In the genomic region with DNA sequence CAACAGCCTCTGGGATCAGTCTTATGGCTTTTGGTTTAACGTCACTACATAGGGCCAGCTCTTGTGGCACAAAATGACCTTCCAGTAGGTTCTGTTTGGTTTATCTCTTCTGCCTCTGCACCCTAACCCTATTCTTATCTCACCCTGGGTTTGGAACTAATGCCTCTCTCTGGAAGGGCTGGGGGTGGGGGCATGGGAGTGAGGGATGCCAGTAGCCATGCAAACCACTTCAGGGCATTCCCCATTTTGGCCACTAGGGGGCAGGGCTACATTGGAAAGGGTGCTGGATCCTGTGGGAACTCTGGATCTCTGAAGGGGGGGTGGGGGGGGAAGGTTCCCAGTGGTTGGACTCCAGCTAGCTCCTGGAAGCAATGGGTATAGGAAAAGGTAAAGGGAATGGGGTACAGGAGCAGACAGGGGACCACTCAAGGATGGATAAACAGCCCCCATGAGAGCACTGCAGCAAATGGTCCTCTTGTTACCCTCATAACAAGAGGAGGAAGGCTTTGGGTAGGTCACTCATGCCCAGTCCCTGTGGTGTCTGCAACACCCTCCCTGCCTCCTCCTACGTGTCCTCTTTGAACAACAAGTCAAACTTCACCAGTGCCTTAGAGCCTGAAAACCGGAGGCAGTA, we compare ENCODE assay signal across 8 mouse cellular contexts. TPM values are rescaled to one million over a fixed set of nuclear protein-coding genes. Genes with fewer than 3 reads are reported as not detected.
DNase-seq lines count a peak whose midpoint lies in the region; ATAC-seq and TF ChIP-seq lines count a peak whose summit lies in the region.

No protein-coding gene starts in this region.

- no peak overlapping the region for H3K4me2 ChIP-seq in limb, embryonic 14.5 days (replicated peaks; ENCODE audit: low read depth, low read length, severe bottlenecking)
- H3K4me2 ChIP-seq in neural tube, embryonic 11.5 days (ENCODE audit: low read depth): no peak overlapping the region

- no peak overlapping the region for H3K4me3 ChIP-seq in limb, embryonic 14.5 days (replicated peaks; ENCODE audit: low read length)
- no peak overlapping the region for H3K4me3 ChIP-seq in neural tube, embryonic 11.5 days (ENCODE audit: low read depth, low read length)

- no peak overlapping the region for H3K27ac ChIP-seq in limb, embryonic 14.5 days (replicated peaks; ENCODE audit: low read depth, low read length)
- no peak overlapping the region for H3K27ac ChIP-seq in neural tube, embryonic 11.5 days (ENCODE audit: low read depth, low read length)

- no peak overlapping the region for H3K9ac ChIP-seq in limb, embryonic 14.5 days (ENCODE audit: low read depth, low read length, severe bottlenecking)
- no peak overlapping the region for H3K9ac ChIP-seq in neural tube, embryonic 11.5 days (ENCODE audit: low read length)

- H3K36me3 ChIP-seq in limb, embryonic 14.5 days (ENCODE audit: control insufficient read depth, insufficient read depth, low read length): peaks cover 68% of the 10 kb centered on the region
- H3K36me3 ChIP-seq in neural tube, embryonic 11.5 days (ENCODE audit: control insufficient read depth, insufficient read depth, low read length): peaks cover 2% of the 10 kb centered on the region; the same call in 1 of the 2 replicates

- intact Hi-C loops in gastrocnemius, postnatal 36 days (cut with DNase I): loop anchor here (1.0 to 2.0 kb wide), 3 partner anchors 79 to 238 kb away; no protein-coding TSS in a partner anchor

- no peak for TF ChIP-seq POLR2A in limb, embryonic 14.5 days (IDR thresholded peaks at IDR 0.05; ENCODE audit: borderline replicate concordance, extremely low read depth, insufficient read depth, insufficient read length)

- no peaks in the 10 kb centered on the region for H3K4me1 ChIP-seq in limb, embryonic 14.5 days (ENCODE audit: control insufficient read depth, insufficient read depth, low read length)
- no peaks in the 10 kb centered on the region for H3K4me1 ChIP-seq in neural tube, embryonic 11.5 days (ENCODE audit: control insufficient read depth, insufficient read depth, low read length)

- DNase-seq in 3T3-L1 (ENCODE audit: low read depth, low spot score): peak; percentile 72
- peak; percentile 73 to 78 for DNase-seq in adrenal gland, adult 18-20 months (ENCODE audit: low spot score in 2 of 2)
- DNase-seq in embryo, embryonic 10 days (ENCODE audit: low spot score): peak; percentile 71
- peak; percentile 66 to 69 for DNase-seq in gastrocnemius, postnatal 36 days
- peak; percentile 58 for DNase-seq in kidney, adult 9 months
- DNase-seq in limb, embryonic 14.5 days (ENCODE audit: low spot score): peak; percentile 51
- DNase-seq in neural tube, embryonic 11.5 days (ENCODE audit: low spot score): peak; percentile 74
- peak; percentile 91 for DNase-seq in testis, postnatal 10 days (ENCODE audit: low spot score)

- 0 out of 2 replicates have a peak, but pooled peaks have one; percentile 26 for ATAC-seq in limb, embryonic 14.5 days (ENCODE audit: low FRiP score, low read depth)
- ATAC-seq in neural tube, embryonic 11.5 days (ENCODE audit: insufficient read depth, low FRiP score, low TSS enrichment): no peak

- H3K9me3 ChIP-seq in limb, embryonic 14.5 days (ENCODE audit: control insufficient read depth, low read length): no peaks in the 10 kb centered on the region
- no peaks in the 10 kb centered on the region for H3K9me3 ChIP-seq in neural tube, embryonic 11.5 days (ENCODE audit: control insufficient read depth, low read length)

- H3K27me3 ChIP-seq in limb, embryonic 14.5 days (ENCODE audit: control insufficient read depth, insufficient read depth, low read length): no peaks in the 10 kb centered on the region
- H3K27me3 ChIP-seq in neural tube, embryonic 11.5 days (ENCODE audit: control insufficient read depth, insufficient read depth, low read length): no peaks in the 10 kb centered on the region

- 80% methylated on average over 3 of the region's 3 CpGs for WGBS in limb, embryonic 14.5 days
- WGBS in neural tube, embryonic 11.5 days: 69% methylated on average over 3 of the region's 3 CpGs

RNA-seq across cellular contexts. Expression of gene Ipo9, which starts 30.9 kb away (rescaled TPM):
- total RNA-seq in adrenal gland, adult 18-20 months (2021): 10 to 100 TPM; 55.5 to 87.5 TPM
- total RNA-seq in gastrocnemius, postnatal 36 days (2021): 10 to 100 TPM; 23.4 to 24.1 TPM
- polyA plus RNA-seq in limb, embryonic 14.5 days (2012; rRNA removed): 145 and 208 TPM in 2 replicates
- 116 and 142 TPM in 2 replicates for polyA plus RNA-seq in limb, embryonic 14.5 days (2014; fragmentation: Nextera tagmentation; extraction: Ambion mirVana)
- 184 and 191 TPM in 2 replicates for polyA plus RNA-seq in neural tube, embryonic 11.5 days (2014; fragmentation: Nextera tagmentation; extraction: Ambion mirVana)
